8 mouse cellular contexts compared by ENCODE assay signal in genomic region chr6:128425046-128425445, GRCm38 (mm10). TPM values are rescaled to one million over a fixed set of nuclear protein-coding genes. Genes with fewer than 3 reads are reported as not detected.
DNase-seq lines count a peak whose midpoint lies in the region; ATAC-seq and TF ChIP-seq lines count a peak whose summit lies in the region.

No protein-coding gene starts in this region.

- no peak overlapping the region for H3K9ac ChIP-seq in liver, adult 2 months (ENCODE audit: low read depth, low read length)
- H3K9ac ChIP-seq in embryonic facial prominence, embryonic 13.5 days = peak overlapping the region; percentile 77
- H3K9ac ChIP-seq in hindbrain, postnatal 0 days (replicated peaks; ENCODE audit: low read length) = peak overlapping the region; percentile 61

- H3K79me2 ChIP-seq in liver, adult 2 months (ENCODE audit: control insufficient read depth, insufficient read depth, low read length) = no peaks in the 10 kb centered on the region
- peaks cover 31% of the 10 kb centered on the region for H3K79me2 ChIP-seq in myocyte (ENCODE audit: control insufficient read depth, insufficient read depth)

- TF ChIP-seq CTCF in liver, adult 2 months (IDR thresholded peaks at IDR 0.05; ENCODE audit: low read depth, low read length) = no peak
- no peak for TF ChIP-seq CTCF in hindbrain, postnatal 0 days (IDR thresholded peaks at IDR 0.05; ENCODE audit: low read depth)

- H3K36me3 ChIP-seq in liver, adult 2 months (ENCODE audit: control insufficient read depth, insufficient read depth, low read length) = peaks cover 1% of the 10 kb centered on the region; the same call in 1 of the 2 replicates
- peaks cover 31% of the 10 kb centered on the region for H3K36me3 ChIP-seq in embryonic facial prominence, embryonic 13.5 days
- peaks cover 4% of the 10 kb centered on the region; the same call in 1 of the 2 replicates for H3K36me3 ChIP-seq in hindbrain, postnatal 0 days (ENCODE audit: insufficient read depth, low read length)
- peaks cover 2% of the 10 kb centered on the region for H3K36me3 ChIP-seq in myocyte (ENCODE audit: control insufficient read depth, insufficient read depth)

- no peak for TF ChIP-seq POLR2A in liver, adult 2 months (IDR thresholded peaks at IDR 0.05; ENCODE audit: extremely low read depth, insufficient read depth, low read length)
- no peak for TF ChIP-seq POLR2A in myocyte (IDR thresholded peaks at IDR 0.05; ENCODE audit: insufficient read length, low read depth)

- ATAC-seq in embryonic facial prominence, embryonic 13.5 days (ENCODE audit: insufficient number of reproducible peaks, insufficient read depth, low FRiP score, low TSS enrichment, low read depth) = no peak
- no peak for ATAC-seq in hindbrain, postnatal 0 days

- no peak for DNase-seq in liver, adult 2 months (ENCODE audit: extremely low read depth, low read depth, low spot score)
- no peak for DNase-seq in liver
- DNase-seq in hindbrain, postnatal 0 days (ENCODE audit: low spot score) = no peak
- DNase-seq in gastrocnemius, adult 18-20 months (ENCODE audit: low spot score) = no peak
- DNase-seq in kidney, adult 11 months = no peak
- DNase-seq in urinary bladder, postnatal 10 days (ENCODE audit: low spot score) = no peak

- H3K4me1 ChIP-seq in liver, adult 2 months (ENCODE audit: control insufficient read depth, insufficient read depth, low read length) = 0 out of 2 replicates have a peak, but pooled peaks cover 1% of the 10 kb centered on the region
- peaks cover 2% of the 10 kb centered on the region; the same call in 1 of the 2 replicates for H3K4me1 ChIP-seq in embryonic facial prominence, embryonic 13.5 days
- no peaks in the 10 kb centered on the region for H3K4me1 ChIP-seq in hindbrain, postnatal 0 days (ENCODE audit: insufficient read depth, low read length)

- H3ac ChIP-seq in myocyte (ENCODE audit: control insufficient read depth, insufficient read length) = peak overlapping the region; percentile 48

- H3K27ac ChIP-seq in liver, adult 2 months (replicated peaks; ENCODE audit: insufficient read depth, low read depth, low read length) = 0 out of 2 replicates have a peak overlapping the region, but pooled peaks have one; percentile 5
- peak overlapping the region; percentile 95 for H3K27ac ChIP-seq in embryonic facial prominence, embryonic 13.5 days
- peak overlapping the region; percentile 97 for H3K27ac ChIP-seq in hindbrain, postnatal 0 days

- no peaks in the 10 kb centered on the region for H3K27me3 ChIP-seq in liver, adult 2 months (ENCODE audit: control insufficient read depth, insufficient read depth, low read length)
- no peaks in the 10 kb centered on the region for H3K27me3 ChIP-seq in embryonic facial prominence, embryonic 13.5 days
- no peaks in the 10 kb centered on the region for H3K27me3 ChIP-seq in hindbrain, postnatal 0 days (ENCODE audit: insufficient read depth, low read length)
- no peaks in the 10 kb centered on the region for H3K27me3 ChIP-seq in myocyte (ENCODE audit: control insufficient read depth, insufficient read depth, insufficient read length)

- no peak overlapping the region for H3K4me3 ChIP-seq in liver, adult 2 months (ENCODE audit: insufficient read depth, low read depth, low read length)
- H3K4me3 ChIP-seq in embryonic facial prominence, embryonic 13.5 days = peak overlapping the region; percentile 66
- H3K4me3 ChIP-seq in hindbrain, postnatal 0 days (ENCODE audit: low read length) = peak overlapping the region; percentile 45
- peak overlapping the region; percentile 63 for H3K4me3 ChIP-seq in myocyte

- WGBS in liver, adult 2 months = 27% methylated on average over 9 of the region's 9 CpGs
- WGBS in embryonic facial prominence, embryonic 13.5 days = 15% methylated on average over 9 of the region's 9 CpGs
- 21% methylated on average over 9 of the region's 9 CpGs for WGBS in hindbrain, postnatal 0 days

- H3K4me2 ChIP-seq in embryonic facial prominence, embryonic 13.5 days = peak overlapping the region; percentile 64
- H3K4me2 ChIP-seq in hindbrain, postnatal 0 days (ENCODE audit: low read depth, low read length) = peak overlapping the region; percentile 71
- peak overlapping the region; percentile 88 for H3K4me2 ChIP-seq in myocyte (ENCODE audit: low read depth)

- no peaks in the 10 kb centered on the region for H3K9me3 ChIP-seq in embryonic facial prominence, embryonic 13.5 days
- H3K9me3 ChIP-seq in hindbrain, postnatal 0 days (ENCODE audit: low read length) = no peaks in the 10 kb centered on the region

TF ChIP-seq in myocyte, 11 proteins besides CTCF, POLR2A, EP300 and RAD21:
- TF ChIP-seq MAX (IDR thresholded peaks at IDR 0.05; ENCODE audit: low read depth) = no peak
- TF ChIP-seq TCF12 (IDR thresholded peaks at IDR 0.05; ENCODE audit: insufficient read depth, poor library complexity, severe bottlenecking) = no peak
- no peak for TF ChIP-seq SRF (IDR thresholded peaks at IDR 0.05; ENCODE audit: control insufficient read depth, insufficient read length, low read depth)
- TF ChIP-seq MYOG (IDR thresholded peaks at IDR 0.05; ENCODE audit: control insufficient read depth in 1 of 3, insufficient read depth in 1 of 3, insufficient read length in 2 of 3, low read depth in 2 of 3) = no peak
- no peak for TF ChIP-seq CEBPB (IDR thresholded peaks at IDR 0.05; ENCODE audit: insufficient read depth, poor library complexity, severe bottlenecking)
- TF ChIP-seq REST (IDR thresholded peaks at IDR 0.05; ENCODE audit: insufficient read depth, insufficient read length) = no peak
- no peak for TF ChIP-seq MYOD1 (IDR thresholded peaks at IDR 0.05; ENCODE audit: control insufficient read depth in 1 of 3, insufficient read length in 2 of 3, low read depth in 2 of 3)
- no peak for TF ChIP-seq E2F4 (IDR thresholded peaks at IDR 0.05; ENCODE audit: insufficient read depth)
- no peak for TF ChIP-seq POLR2AphosphoS2 (IDR thresholded peaks at IDR 0.05; ENCODE audit: insufficient read length, low read depth)
- no peak for TF ChIP-seq TCF3 (IDR thresholded peaks at IDR 0.05; ENCODE audit: insufficient read length, low read depth)
- TF ChIP-seq USF1 (IDR thresholded peaks at IDR 0.05; ENCODE audit: low read depth) = no peak

RNA-seq across cellular contexts. Expression of gene Itfg2, which starts 0.3 kb away (rescaled TPM):
- 3.1 and 4.9 TPM in 2 replicates for total RNA-seq in liver, adult 2 months (2014; rRNA removed)
- polyA plus RNA-seq in liver, adult 2 months (2012; rRNA removed) = 10.6 and 12.1 TPM in 2 replicates
- 41.7 and 42.7 TPM in 2 replicates for polyA plus RNA-seq in embryonic facial prominence, embryonic 13.5 days (2015; fragmentation: Nextera tagmentation; extraction: Ambion mirVana)
- total RNA-seq in hindbrain, postnatal 0 days (2014; rRNA removed) = 33.7 and 80.8 TPM in 2 replicates
- polyA plus RNA-seq in hindbrain, postnatal 0 days (2015; fragmentation: Nextera tagmentation; extraction: Ambion mirVana) = 34.0 and 34.1 TPM in 2 replicates
- polyA plus RNA-seq in myocyte (2012; fragmentation: generic; extraction: Trizol) = 32.6 TPM
- 10 to 100 TPM; 16.4 to 19.9 TPM for total RNA-seq in gastrocnemius, adult 18-20 months (2021)

RNA-seq across cellular contexts. Expression of gene Fkbp4, which starts 13.4 kb away (rescaled TPM):
- 129 and 150 TPM in 2 replicates for total RNA-seq in liver, adult 2 months (2014; rRNA removed)
- polyA plus RNA-seq in liver, adult 2 months (2012; rRNA removed) = 99.8 and 146 TPM in 2 replicates
- polyA plus RNA-seq in embryonic facial prominence, embryonic 13.5 days (2015; fragmentation: Nextera tagmentation; extraction: Ambion mirVana) = 411 and 438 TPM in 2 replicates
- total RNA-seq in hindbrain, postnatal 0 days (2014; rRNA removed) = 161 and 164 TPM in 2 replicates
- 238 and 246 TPM in 2 replicates for polyA plus RNA-seq in hindbrain, postnatal 0 days (2015; fragmentation: Nextera tagmentation; extraction: Ambion mirVana)
- polyA plus RNA-seq in myocyte (2012; fragmentation: generic; extraction: Trizol) = 224 TPM
- 100 to 1,000 TPM; 112 to 113 TPM for total RNA-seq in gastrocnemius, adult 18-20 months (2021)

RNA-seq across cellular contexts. Expression of gene Nrip2, which starts 25.9 kb away (rescaled TPM):
- total RNA-seq in liver, adult 2 months (2014; rRNA removed) = 0.09 and 0.27 TPM in 2 replicates
- not detected in 2 replicates for polyA plus RNA-seq in liver, adult 2 months (2012; rRNA removed)
- polyA plus RNA-seq in embryonic facial prominence, embryonic 13.5 days (2015; fragmentation: Nextera tagmentation; extraction: Ambion mirVana) = 5.1 and 5.7 TPM in 2 replicates
- total RNA-seq in hindbrain, postnatal 0 days (2014; rRNA removed) = 8.4 and 13.5 TPM in 2 replicates
- polyA plus RNA-seq in hindbrain, postnatal 0 days (2015; fragmentation: Nextera tagmentation; extraction: Ambion mirVana) = 9.8 and 10.8 TPM in 2 replicates
- polyA plus RNA-seq in myocyte (2012; fragmentation: generic; extraction: Trizol) = 1.1 TPM
- 1 to 10 TPM; 1.2 to 1.7 TPM for total RNA-seq in gastrocnemius, adult 18-20 months (2021)

RNA-seq across cellular contexts. Expression of gene Gm44596, which starts 49.7 kb away (rescaled TPM):
- not detected in 2 replicates for total RNA-seq in liver, adult 2 months (2014; rRNA removed)
- polyA plus RNA-seq in liver, adult 2 months (2012; rRNA removed) = not detected in 2 replicates
- not detected in 2 replicates for polyA plus RNA-seq in embryonic facial prominence, embryonic 13.5 days (2015; fragmentation: Nextera tagmentation; extraction: Ambion mirVana)
- not detected in 2 replicates for total RNA-seq in hindbrain, postnatal 0 days (2014; rRNA removed)
- not detected in 2 replicates for polyA plus RNA-seq in hindbrain, postnatal 0 days (2015; fragmentation: Nextera tagmentation; extraction: Ambion mirVana)
- polyA plus RNA-seq in myocyte (2012; fragmentation: generic; extraction: Trizol) = not detected
- total RNA-seq in gastrocnemius, adult 18-20 months (2021) = not detected

RNA-seq across cellular contexts. Expression of gene Tex52, which starts 49.8 kb away (rescaled TPM):
- not detected in 2 replicates for total RNA-seq in liver, adult 2 months (2014; rRNA removed)
- polyA plus RNA-seq in liver, adult 2 months (2012; rRNA removed) = not detected in 2 replicates
- 0.39 and 1.5 TPM in 2 replicates for polyA plus RNA-seq in embryonic facial prominence, embryonic 13.5 days (2015; fragmentation: Nextera tagmentation; extraction: Ambion mirVana)
- total RNA-seq in hindbrain, postnatal 0 days (2014; rRNA removed) = 1.4 TPM in 1 of 2 replicates, not detected in the other
- polyA plus RNA-seq in hindbrain, postnatal 0 days (2015; fragmentation: Nextera tagmentation; extraction: Ambion mirVana) = 0.20 and 0.25 TPM in 2 replicates
- polyA plus RNA-seq in myocyte (2012; fragmentation: generic; extraction: Trizol) = 0.13 TPM
- not detected for total RNA-seq in gastrocnemius, adult 18-20 months (2021)

Comparison
In these comparisons a context has a peak if more than half of its experiments do, and no peak if none do; other contexts are left out.
1. H3K27ac ChIP-seq: peak in every context shown above with its lines; median percentile 97 in hindbrain, postnatal 0 days; 95 in embryonic facial prominence, embryonic 13.5 days; 5 in liver, adult 2 months.